In the genomic region with DNA sequence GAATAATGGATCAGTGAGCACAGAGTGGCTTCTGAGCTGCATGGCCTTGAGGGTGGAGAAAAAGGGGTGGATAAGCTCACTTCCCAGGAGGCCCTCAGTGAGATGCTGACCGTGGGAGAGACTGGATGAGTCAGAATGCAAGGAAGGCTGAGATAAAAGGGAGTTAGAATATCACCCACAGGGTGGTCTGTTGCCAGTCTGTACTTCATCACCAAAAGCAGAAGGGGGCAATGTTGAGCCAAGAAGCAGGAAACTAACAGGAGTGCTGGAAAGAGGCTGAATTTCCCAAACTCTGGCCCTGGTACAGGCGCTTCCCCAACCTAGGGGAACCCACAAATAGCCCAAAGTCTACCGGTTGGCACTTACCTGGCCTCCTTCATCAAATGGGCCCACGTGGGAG, we compare ENCODE assay signal across 11 mouse cellular contexts. TPM values are rescaled to one million over a fixed set of nuclear protein-coding genes. Genes with fewer than 3 reads are reported as not detected.
DNase-seq lines count a peak whose midpoint lies in the region; TF ChIP-seq lines count a peak whose summit lies in the region.
"Had no signal": no experiment of that assay in that cellular context is flagged by ENCODE, and none has a peak within 500 bp of the region (broad histone marks: within the 10 kb centered on the region; RNA-seq: fewer than 3 reads in every experiment).

No protein-coding gene starts in this region.

- H3K36me3 ChIP-seq in kidney, adult 2 months (ENCODE audit: control insufficient read depth, insufficient read depth, low read length), result no peaks in the 10 kb centered on the region
- H3K36me3 ChIP-seq in embryonic facial prominence, embryonic 10.5 days (replicated peaks), result peaks cover 27% of the 10 kb centered on the region

- H3K27ac ChIP-seq in kidney, adult 2 months (ENCODE audit: insufficient read depth, low read depth, low read length), result no peak overlapping the region
- H3K27ac ChIP-seq in embryonic facial prominence, embryonic 10.5 days (replicated peaks), result no peak overlapping the region
- H3K27ac ChIP-seq: hindbrain, embryonic 12.5 days; limb, embryonic 15.5 days had no signal

- H3K4me1 ChIP-seq in kidney, adult 2 months (ENCODE audit: control insufficient read depth, insufficient read depth, low read length), result no peaks in the 10 kb centered on the region
- H3K4me1 ChIP-seq in embryonic facial prominence, embryonic 10.5 days, result no peaks in the 10 kb centered on the region
- H3K4me1 ChIP-seq: hindbrain, embryonic 12.5 days; limb, embryonic 15.5 days had no signal

- TF ChIP-seq CTCF in kidney, adult 2 months (conservative IDR thresholded peaks at IDR 0.05; ENCODE audit: insufficient read depth, insufficient read length, low read depth, low read length), result peak; percentile 41

- H3K9me3 ChIP-seq in embryonic facial prominence, embryonic 10.5 days, result no peaks in the 10 kb centered on the region
- H3K9me3 ChIP-seq: G1E; hindbrain, embryonic 12.5 days; limb, embryonic 15.5 days had no signal

- DNase-seq in cerebellum, adult 9-10 months, result peak; percentile 26
- no peak for DNase-seq in cerebellum, adult 8-10 months
- no peak for DNase-seq in kidney, adult 2 months
- DNase-seq in kidney, adult 11 months, result no peak
- peak; percentile 20 for DNase-seq in ES-CJ7 (ENCODE audit: low read depth, low spot score)
- DNase-seq in lung, postnatal 25 days (ENCODE audit: low spot score), result peak; percentile 15
- no peak for DNase-seq in embryonic facial prominence, embryonic 10.5 days (ENCODE audit: low spot score)
- no peak for DNase-seq in left cerebral cortex, adult 8-10 months (ENCODE audit: low spot score in 2 of 2)

- H3K27me3 ChIP-seq in kidney, adult 2 months (replicated peaks; ENCODE audit: control insufficient read depth, insufficient read depth, low read length), result no peaks in the 10 kb centered on the region
- H3K27me3 ChIP-seq in embryonic facial prominence, embryonic 10.5 days (replicated peaks; ENCODE audit: low read depth, poor library complexity, severe bottlenecking), result no peaks in the 10 kb centered on the region
- H3K27me3 ChIP-seq: hindbrain, embryonic 12.5 days; limb, embryonic 15.5 days had no signal

- no peak for TF ChIP-seq POLR2A in kidney, adult 2 months (IDR thresholded peaks at IDR 0.05; ENCODE audit: low read depth, low read length)

- 81% methylated on average over 4 of the region's 4 CpGs for WGBS in kidney, adult 2 months
- WGBS in embryonic facial prominence, embryonic 10.5 days, result 81% methylated on average over 4 of the region's 4 CpGs

- H3K4me3 ChIP-seq in kidney, adult 2 months (ENCODE audit: insufficient read depth, low read depth, low read length), result no peak overlapping the region
- no peak overlapping the region for H3K4me3 ChIP-seq in embryonic facial prominence, embryonic 10.5 days
- H3K4me3 ChIP-seq: hindbrain, embryonic 12.5 days; limb, embryonic 15.5 days had no signal

RNA-seq across cellular contexts. Expression of a gene that starts 42.5 kb away (rescaled TPM):
- polyA plus RNA-seq in kidney, adult 2 months (2012; rRNA removed), result 4.9 and 5.0 TPM in 2 replicates
- polyA plus RNA-seq in embryonic facial prominence, embryonic 10.5 days (2016; fragmentation: Nextera tagmentation; extraction: Ambion mirVana), result 5.8 and 6.6 TPM in 2 replicates
- 1 to 10 TPM; 6.5 to 8.0 (median 7.0) TPM for total RNA-seq in left cerebral cortex, adult 8-10 months (2022)

Comparison
In these comparisons a context has a peak if more than half of its experiments do, and no peak if none do; other contexts are left out.
1. DNase-seq: peak in cerebellum, adult 9-10 months (single experiment), ES-CJ7 (single experiment) and lung, postnatal 25 days (single experiment); none in cerebellum, adult 8-10 months (single experiment), kidney, adult 2 months (single experiment), kidney, adult 11 months (single experiment), embryonic facial prominence, embryonic 10.5 days (single experiment) and left cerebral cortex, adult 8-10 months (0 of 2).